Mouse (Mus musculus): ENCODE data around the gene Uvrag.

DNA sequence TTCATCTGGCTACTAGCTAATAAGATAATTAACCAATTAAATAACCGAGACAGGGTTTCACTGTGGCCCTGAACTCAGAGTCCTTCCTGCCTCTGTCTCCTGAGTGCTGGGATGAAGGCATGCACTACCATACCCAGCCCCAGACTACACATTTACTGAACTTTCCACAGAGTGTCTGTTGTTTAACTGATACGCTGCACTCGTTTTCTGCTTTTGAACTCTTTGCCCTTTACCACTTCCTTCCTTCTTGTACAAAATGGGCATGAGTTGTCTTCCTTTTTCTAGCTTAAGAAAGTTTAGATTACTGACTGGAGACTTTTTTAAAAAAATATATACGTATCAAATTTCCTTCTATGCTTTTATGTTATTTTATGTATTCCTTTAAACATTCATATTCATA lies 147.5 kb downstream of the Uvrag start:
- TF ChIP-seq CTCF (IDR thresholded peaks at IDR 0.05; ENCODE audit: borderline replicate concordance, insufficient read depth, low read length) (no peak), POLR2A (IDR thresholded peaks at IDR 0.05; ENCODE audit: low read depth, low read length) (no peak)
